Mouse (Mus musculus) cerebellum, postnatal 14 days (tissue): ENCODE measurements at regions not wholly inside any gene's neighbourhood (a gene's known extent, or its start where the extent isn't known, plus 50 kb on each side); places are given as distances from the start of the nearest gene placed in this dataset.

Source experiments
- DNase-seq, 2 experiments: peaks; one replicate each; pipeline ENCODE4 v3.0.0; 2021; ENCODE audit warnings: mixed read lengths in 2 of 2

DNA sequence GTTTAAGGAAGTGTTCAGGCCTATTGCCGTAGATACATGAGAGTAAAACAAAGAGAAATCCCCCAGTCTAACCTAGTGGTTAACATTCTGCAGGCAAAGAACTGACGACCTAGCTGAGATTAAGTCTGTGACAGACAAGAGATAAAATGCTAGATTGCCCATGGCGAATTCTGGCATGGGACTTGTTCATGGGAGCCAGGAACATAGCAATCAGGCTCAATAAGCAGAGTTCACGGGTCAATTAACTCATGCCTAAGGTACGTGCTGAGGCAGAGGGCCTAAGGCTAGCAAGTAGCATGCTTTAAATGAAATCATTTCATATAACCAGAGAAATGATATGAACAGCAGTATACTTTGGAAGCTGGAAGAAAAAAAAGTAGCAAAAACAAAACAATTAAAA is 1119.2 kb upstream of the Adgrl2 start:
- peak; percentile 19 to 20 for DNase-seq

DNA sequence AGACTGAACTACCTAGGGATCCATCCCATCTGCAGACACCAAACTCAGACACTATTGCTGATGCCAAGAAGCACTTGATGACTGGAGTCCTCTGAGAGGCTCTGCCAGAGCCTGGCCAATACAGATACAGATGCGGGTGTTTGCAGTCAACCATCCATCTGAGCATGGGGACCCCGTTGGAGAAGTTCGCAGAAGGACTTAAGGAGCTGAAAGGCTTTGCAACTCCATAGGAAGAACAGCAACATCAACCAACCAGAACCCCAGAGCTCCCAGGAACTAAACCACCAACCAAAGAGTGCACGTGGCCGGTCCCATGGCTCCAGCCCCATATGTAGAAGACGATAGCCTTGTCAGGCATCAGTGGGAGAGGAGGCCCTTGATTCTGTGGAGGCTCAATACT is 1121.9 kb upstream of the Adgrl2 start:
- DNase-seq, result no peak

DNA sequence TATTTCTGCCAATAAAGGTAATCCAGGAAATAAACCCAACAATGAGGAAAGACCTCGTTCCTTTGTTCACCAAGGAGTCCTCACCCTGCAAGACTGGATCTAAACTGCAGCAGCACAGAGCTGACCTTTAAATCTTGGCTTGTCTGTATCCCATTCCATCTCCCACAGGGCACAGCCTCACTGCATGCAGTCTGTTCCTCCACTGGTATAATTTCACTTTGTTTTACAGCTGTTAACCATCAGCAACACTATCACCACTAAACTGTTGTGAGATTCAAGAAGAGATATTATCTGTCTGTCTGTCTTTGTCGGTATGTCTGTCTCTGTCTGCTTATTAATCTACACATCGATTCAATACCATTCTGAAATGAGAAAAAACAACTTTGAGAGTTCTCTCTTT is 1129.5 kb upstream of the Adgrl2 start:
- no peak for DNase-seq

DNA sequence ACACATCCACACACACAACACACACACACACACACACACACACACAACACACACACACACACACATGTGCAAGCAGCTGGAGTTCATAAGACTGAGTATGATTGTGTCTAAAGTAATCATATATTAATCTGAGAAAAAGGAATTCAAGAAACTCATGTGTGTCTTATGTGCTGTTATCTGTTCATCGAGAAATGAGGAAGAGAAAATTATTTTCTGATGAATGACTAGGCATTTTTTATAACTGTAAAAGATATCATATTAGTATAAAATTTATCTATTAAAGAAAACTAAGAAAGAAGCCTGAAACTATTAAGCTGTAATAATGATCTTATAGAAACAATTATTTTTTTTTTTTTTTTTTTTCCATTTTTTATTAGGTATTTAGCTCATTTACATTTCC is 1156.3 kb upstream of the Adgrl2 start:
- DNase-seq, result no peak

DNA sequence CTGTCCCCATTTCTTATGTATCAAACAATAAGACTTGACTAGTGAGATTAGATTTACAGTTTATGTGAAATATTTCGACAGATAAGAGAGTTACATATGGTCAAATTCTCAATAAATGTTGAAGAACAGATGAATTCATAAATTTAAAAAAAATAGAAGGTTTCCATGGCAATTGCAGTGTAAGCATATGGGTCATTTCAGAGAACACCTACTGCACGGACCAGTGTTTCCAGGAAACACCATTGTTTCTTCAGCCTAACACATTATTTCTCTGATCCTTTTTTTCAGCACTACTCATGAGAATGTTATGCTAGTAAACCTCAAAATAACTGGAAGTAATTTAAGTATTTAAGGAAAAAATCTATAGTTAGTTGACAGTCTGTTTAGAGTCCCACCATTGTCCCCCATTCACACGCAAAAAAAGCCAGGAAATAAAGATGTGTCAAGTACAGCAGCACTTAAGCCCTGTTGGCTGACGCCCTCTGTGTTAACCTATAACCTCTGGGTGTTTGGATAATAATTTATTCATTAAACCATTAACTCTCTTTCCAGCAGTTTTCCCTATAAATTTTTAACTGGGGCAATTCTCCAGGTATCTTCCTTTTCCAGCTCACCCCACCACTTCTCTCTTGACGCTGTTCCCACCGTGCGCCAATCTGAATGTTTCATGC is 1160.9 kb upstream of the Adgrl2 start:
- DNase-seq, result no peak

DNA sequence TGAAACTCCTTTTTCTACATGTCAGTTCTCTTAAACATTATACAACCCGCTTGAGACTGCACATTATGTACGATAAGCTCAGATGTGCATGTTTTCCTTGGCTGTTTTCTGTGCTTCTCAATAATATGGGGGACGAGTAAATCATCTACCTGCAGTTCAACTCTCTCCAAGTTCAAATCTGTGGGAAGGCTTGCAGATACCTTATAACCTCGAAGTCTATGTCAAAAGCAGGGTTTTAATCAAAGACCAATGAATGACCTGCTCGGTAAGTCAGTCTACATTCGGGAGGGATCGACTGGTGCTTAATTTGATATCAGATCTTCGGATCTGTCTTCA is 1161.4 kb upstream of the Adgrl2 start:
- no peak for DNase-seq

DNA sequence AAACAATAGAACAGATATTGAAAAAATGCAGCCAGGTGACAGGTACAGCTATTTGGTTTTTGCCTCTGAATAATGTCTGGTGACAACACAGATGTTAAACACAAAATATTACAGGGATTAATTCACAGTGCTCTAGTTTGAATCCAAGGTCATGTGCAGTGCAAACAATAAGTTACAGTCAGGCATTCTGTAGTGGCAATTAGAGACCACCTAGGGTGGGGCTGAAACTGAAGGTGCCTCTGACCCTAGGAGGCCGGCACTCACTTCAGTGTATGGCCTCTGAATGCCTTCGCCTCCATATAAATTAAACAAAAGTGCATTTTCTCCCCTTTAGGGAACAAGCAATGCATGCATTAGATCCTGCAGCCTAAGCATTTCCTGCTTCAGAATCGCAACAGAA is 1162.5 kb upstream of the Adgrl2 start:
- DNase-seq, result no peak

DNA sequence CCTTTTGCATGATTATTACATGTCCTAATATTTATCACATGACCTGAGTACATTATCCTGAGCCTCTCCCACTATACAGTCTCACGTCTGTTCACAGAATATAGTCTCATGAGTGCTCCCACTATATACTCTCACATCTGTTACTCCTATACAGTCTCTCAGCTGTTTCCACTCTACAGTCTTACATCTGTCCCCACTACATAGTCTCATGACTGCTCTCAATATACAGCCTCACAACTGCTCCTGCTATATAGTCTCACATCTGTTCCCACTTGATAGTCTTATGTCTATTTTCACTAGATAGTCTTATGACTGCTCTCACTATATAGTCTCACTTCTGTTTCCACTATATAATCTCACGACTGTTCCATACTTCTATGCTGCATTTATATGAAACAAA is 1195.5 kb upstream of the Adgrl2 start:
- no peak for DNase-seq

DNA sequence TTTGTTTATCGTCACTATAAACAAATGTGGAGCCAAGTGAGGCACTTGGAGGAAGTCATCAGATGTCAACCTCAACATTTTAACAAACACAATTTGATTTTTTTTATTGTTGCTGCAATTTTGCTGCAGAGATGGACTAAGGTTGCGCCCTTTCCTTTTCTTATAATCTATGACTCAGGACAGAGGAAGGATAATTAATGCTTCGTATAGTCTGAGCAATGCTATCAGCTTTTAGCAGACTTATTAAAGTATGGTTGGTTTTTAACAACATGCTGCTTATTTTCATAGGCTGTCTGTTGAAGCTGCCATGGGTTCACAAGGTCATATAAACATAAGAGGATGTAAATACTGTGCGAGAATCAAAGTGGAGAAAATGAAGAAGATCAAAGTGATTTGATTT is 1202.8 kb upstream of the Adgrl2 start:
- DNase-seq, result no peak

DNA sequence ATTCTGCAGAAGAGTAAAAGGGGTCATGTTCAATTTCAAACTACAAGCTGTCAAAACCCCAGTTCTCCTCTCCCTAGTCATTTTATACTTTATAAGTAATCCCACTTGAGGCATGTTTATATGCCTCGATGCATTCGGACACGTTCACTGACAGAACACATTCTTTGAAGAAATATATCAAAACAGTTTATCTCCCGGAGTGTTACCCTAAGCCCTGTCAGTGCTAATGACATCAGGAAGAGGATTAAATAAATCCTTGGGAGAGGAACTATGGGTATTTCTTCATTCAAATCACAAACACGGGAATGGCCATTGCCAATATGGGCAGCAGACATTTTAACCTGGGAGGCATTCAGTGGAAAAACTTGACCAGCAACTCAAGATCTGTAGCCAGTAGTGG is 1208.1 kb upstream of the Adgrl2 start:
- DNase-seq, result no peak

DNA sequence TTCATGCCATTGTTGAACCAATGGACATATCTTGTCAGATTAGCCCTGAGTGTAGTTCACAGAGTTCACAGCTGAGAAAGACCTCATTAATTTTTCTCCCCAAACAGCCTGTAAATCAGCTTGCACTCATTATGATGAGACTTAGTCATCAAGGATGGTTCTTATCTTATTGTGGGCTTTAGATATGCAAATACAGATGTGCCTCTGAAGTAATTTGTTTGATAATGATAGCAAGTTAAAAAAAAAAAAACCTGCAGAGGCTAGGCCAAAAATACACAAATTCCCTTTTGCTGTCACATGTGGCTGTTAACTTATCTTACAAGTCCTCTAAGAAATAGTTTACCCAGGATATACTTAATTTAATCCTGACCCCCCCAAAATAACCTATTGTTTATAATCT is 1215.5 kb upstream of the Adgrl2 start:
- no peak for DNase-seq

DNA sequence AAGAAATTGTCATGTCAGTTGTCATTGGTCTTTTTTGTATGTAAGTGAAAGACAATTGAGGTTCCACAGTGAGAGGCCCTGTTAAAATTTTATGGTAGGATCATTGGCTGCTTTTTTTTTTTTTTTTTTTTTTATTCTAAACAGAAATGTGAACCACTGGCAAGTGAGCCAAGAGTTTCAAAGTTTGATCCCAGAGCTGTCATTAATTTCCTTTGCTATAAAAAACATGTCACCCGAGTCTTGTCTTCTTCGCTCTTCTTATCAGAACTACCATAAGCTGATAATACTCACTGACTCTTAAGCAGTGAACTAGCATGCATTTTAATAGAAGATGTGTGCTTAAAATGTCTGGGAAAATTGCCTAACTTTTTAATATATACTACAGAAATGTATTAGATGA is 1204.4 kb upstream of the Adgrl4 start:
- DNase-seq, result no peak

DNA sequence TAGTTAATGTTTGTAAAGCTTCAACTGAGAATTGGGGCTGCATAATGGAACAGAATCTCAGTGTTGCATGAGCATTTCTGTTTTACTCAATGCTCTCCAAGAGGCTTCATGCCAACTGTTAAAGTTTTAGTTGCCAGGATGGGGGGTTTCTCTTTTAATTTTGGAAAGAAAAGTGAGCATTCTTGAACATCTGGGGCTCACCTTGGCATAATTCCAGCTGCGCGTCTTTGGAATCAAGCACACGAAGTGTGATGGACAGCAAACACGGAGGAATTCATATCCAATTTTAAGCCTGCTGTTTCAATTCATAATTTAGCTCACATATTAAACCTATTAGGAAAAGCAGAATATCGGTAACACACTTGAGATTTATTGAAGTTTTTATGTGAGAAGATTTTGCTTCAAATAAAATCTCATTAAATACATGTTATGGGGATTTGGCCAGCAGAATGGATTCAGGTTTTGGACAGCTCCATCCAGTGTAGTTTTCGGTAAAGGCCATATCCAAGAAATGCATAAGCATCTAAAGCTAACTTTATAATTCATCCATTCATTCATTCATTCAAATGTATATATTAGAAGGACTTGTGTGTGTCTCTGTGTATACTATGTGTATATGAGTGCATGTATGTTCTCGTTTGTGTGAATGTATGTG is 1200.6 kb upstream of the Adgrl4 start:
- DNase-seq, result no peak

DNA sequence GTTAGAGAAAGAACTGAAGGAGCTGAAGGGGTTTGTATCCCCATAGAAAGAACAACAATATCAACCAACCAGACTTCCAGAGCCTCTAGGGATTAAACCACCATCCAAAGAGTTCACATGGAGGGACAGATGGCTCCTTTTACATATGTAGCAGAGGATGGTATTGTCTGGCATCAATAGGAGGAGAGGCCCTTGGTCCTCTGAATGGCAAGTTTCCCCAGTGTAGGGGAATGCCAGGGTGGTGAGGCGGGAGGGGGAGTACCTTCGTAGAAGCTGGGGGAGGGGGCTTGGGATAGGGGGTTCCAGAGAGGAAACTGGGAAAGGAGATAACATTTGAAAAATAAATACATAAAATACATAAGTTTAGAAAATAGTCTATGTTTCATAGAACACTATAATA is 1162.6 kb upstream of the Adgrl4 start:
- no peak for DNase-seq

DNA sequence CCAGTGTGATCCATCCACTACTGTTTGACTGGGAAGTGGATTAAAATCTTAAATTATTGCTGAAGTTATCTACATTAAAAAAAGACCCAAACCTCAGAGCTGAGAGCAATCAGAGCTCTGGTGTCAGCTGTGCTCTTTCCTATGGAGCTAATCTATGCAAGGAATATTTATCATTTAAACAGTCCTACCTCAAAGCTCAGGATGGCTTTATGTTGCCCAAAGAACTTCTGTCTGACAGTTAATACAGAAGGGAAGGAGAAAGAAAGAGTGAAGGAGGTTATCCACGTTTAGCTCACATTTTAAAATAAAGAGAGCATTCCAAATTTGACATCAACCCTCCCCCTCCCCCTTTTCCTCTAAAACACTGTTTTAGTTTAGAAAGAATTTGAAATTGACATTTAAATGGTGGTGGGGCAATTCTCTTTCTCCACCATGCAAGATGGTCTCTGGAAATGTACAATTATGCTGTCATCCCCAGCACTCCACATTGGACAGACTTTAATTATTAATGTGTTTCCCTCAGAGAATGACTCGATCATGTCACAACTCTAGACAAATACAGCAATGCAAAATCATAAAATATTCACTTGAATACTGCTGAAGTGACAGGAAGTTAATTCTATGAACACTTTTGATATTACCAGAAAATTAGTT is 1141.5 kb upstream of the Adgrl4 start:
- DNase-seq, result no peak

DNA sequence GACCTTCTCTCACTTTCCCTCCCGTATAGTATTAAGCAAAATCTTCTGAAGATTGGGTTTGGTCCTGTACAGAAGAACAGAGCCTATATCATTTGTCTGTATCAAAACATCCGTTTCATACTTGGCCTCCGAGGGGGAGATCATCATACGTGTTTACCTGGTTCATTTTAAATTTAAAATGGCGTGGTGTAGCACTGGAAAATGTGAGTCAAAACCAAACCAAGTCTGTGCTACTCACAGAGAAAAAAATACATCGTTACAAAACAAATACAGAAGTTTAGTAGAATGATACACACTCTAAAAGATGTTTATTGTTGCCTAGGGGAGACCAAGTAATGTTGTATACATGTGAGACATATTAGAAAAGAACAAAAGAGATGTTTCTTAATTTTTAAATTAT is 1108.9 kb upstream of the Adgrl4 start:
- DNase-seq, result no peak

DNA sequence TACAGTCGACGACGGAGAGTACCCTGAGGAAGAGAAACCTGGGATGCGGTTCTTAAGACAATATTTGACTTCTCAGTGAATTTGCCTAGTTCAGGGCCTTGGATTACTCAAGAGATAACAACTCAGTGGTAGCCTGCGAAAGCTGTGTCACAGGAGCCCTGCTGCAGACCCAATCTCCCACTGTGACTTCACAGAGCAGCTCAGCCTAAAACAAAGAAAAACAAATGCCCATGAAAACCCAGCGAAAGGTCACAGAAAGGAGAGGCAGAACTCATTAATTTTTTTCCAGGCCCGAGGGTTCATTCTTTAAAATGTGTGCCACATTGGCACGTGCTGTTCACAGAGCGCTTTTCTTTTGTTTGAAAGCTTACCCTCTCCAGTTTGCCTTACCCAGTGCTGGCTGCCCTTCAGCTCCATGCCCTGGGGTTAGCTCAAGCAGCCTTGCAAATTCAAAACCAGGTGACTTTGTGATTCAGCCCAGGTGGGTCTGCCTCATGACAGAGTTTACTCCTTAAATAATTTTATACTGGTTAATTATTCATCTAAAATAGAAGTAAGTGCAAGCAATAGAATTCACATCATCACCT is 1085.5 kb upstream of the Adgrl4 start:
- peak in 1 of 2 experiments; percentile 5 for DNase-seq

DNA sequence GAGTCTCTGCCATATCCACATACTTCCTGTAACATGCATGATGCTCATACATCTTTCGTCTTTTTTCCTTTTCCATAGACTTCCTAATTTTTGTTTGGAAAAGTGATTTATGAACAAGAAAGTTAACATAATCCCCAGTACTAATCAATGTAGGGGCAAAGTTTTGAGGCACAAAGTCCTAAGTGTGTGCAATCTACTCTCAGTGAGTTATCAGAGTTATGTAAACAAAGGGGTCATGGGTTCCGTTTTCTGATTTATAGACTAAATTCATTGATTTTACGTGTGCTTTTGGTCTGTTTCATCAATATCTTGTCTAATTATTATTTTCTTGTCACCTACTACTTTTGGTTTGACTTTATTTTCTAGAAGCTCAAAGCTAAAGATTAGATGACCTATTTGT is 1071.9 kb upstream of the Adgrl4 start:
- DNase-seq, result no peak

DNA sequence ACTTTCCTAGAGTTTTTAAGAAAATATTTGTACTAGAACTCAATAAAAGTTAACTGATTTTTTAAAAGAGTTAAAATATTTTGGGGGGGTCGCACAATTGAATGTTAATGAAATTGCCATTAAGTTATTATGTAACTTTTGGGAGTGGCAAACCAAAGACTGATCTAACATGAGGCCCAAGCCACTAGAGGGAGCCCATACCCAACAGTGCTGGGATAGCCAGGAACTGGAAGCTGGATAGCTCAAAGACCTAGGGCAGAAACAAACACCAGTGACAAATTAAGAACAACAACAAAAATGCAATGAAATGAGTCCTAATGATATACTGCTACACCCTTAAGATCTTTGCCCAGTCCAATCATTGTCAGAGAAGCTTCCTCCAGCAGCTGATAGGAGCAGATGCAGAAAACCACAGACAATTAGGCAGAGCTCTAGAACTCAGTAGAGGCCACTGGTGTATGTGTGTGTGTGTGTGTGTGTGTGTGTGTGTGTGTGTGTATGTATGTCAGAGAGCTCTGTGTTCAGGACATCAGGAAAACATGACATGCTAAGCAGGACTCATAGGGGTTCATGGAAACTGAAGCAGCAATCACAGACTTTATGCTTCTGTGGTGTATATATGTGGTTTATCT is 1052.6 kb upstream of the Adgrl4 start:
- DNase-seq, result peak; percentile 75 to 79

DNA sequence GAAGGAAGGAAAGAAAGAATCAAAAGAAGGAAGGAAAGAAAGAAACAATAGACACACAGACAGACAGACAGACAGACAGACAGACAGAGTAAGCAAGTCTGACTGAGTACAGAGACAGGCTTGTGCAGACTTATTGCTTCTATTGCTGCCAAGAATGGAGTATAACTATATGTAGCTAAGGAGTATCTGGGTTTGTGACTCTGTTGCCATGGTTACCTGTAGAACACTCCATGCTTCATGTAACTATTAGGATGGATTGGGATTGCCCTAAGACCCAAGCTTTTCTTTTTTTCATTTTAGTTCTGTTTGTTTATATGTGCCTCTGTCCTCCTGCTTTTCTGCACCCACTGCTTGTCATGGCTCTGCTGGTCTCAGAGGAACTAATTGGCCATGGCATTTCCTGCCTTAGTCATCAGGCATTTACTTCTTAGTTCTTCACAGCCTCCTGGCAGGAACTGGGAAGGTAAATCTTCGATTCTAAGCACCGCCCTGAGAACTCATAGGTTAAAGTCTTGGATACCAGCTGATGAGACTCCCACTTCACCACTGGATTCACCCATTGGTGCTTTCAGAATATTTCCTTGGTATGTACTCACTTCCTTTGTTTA is 1035.9 kb upstream of the Adgrl4 start:
- DNase-seq, result no peak

DNA sequence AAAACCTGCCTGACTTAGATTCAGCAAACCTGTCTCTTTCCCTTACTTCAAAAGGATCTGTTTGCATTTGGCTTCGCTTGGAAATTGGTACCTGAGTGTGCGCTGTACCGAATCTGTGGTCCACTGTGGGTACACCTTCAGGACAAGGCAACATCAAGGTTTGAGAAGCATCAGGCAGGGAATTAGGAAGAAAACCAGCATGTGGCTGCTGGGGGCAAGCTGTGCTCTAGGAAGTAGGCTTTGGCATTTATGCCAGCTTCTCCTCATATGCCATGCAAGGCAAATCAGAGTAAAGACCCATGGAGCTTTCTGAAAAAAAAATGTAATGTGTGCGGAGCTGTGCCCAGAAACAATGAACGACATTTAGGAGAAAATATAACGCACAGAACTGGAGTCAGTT is 1031.6 kb upstream of the Adgrl4 start:
- peak; percentile 47 to 71 for DNase-seq

DNA sequence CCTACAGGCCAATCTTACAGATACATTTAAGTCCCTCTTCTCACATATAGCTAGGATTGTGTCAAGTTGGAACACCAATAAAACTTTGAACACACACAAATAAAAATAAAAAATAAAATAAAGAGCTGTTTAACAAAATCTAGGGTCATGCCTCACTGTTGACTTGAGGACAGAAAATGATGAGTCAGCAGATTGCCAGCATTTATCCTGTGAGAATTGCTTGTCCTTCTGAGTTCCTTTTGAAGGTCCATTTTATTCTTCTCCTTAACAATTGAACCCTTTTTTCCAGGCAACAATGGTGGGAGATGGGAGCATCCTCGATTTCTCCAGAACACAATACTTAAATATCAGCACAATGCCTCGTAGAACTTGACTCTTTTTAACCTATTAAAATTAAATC is 1022.4 kb upstream of the Adgrl4 start:
- no peak for DNase-seq

DNA sequence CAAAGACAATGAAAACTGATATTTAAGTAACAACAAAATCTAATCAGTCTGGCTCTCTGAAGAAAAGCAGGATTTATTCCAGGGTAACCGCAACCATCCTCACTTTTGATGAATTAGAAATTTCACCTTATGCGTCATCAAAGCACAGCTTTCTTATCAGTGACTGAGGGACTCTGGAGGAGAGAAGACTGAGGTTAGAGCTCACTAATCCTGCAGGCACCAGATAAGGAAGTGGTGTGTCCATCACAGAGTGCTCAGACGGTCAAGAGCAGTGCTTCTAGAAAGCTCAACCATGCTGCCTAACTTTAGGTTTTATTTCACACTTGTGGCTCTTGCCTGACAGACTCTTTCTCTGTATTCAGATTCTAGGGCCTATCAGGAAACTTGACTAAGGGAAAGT is 1021.2 kb upstream of the Adgrl4 start:
- DNase-seq, result no peak
